Mouse (Mus musculus): ENCODE data around the gene Pkd1l2. TPM values are rescaled to one million over a fixed set of nuclear protein-coding genes. Genes with fewer than 3 reads are reported as not detected.

Pkd1l2 gene
- 0.01 and 0.02 TPM in 2 replicates for polyA plus RNA-seq (2016; fragmentation: Nextera tagmentation; extraction: Ambion mirVana)

- peak within 1 kb of the TSS; percentile 43 for H3K4me2 ChIP-seq
- peak within 1 kb of the TSS; percentile 76 for H3K27ac ChIP-seq
- peak within 1 kb of the TSS; percentile 28 for H3K9ac ChIP-seq
- H3K9me3 ChIP-seq (replicated peaks), result no peaks in the 10 kb centered on the region
- WGBS (ENCODE audit: insufficient replicate concordance), result 44% methylated on average over 8 of the region's 8 CpGs
- H3K4me1 ChIP-seq, result peaks cover 80% of the 10 kb centered on the region
- no peaks in the 10 kb centered on the region for H3K36me3 ChIP-seq
- H3K4me3 ChIP-seq, result no peak within 1 kb of the TSS
- peaks cover 14% of the 10 kb centered on the region; the same call in 1 of the 2 replicates for H3K27me3 ChIP-seq (replicated peaks)
- ATAC-seq, result no peak
Measured at GRCm38 (mm10) chr8:117082399-117082872, at the start of gene Pkd1l2. TSS of gene Pkd1l2 (minus strand) at chr8:117082449.

- Histone ChIP-seq H3K4me1 (no peaks in the 10 kb centered on the region), H3K27me3 (replicated peaks) (peaks cover 4% of the 10 kb centered on the region; the same call in 1 of the 2 replicates), H3K4me2 (no peak overlapping the region), H3K9me3 (replicated peaks) (no peaks in the 10 kb centered on the region), H3K4me3 (no peak overlapping the region), H3K9ac (no peak overlapping the region), H3K27ac (no peak overlapping the region), H3K36me3 (no peaks in the 10 kb centered on the region)
- 50% methylated on average over 8 of the region's 8 CpGs for WGBS (ENCODE audit: insufficient replicate concordance)
- ATAC-seq, result no peak
Measured at GRCm38 (mm10) chr8:117127063-117127462, 44.8 kb upstream of the Pkd1l2 start.

GRCm38 (mm10) chr8:117126411-117126810 lies 44.2 kb upstream of the Pkd1l2 start:
- H3K4me3 ChIP-seq, result no peak overlapping the region
- no peaks in the 10 kb centered on the region for H3K9me3 ChIP-seq (replicated peaks)
- WGBS (ENCODE audit: insufficient replicate concordance), result 59% methylated on average over 3 of the region's 3 CpGs
- no peaks in the 10 kb centered on the region for H3K36me3 ChIP-seq
- H3K4me2 ChIP-seq, result no peak overlapping the region
- no peaks in the 10 kb centered on the region for H3K4me1 ChIP-seq
- no peaks in the 10 kb centered on the region for H3K27me3 ChIP-seq (replicated peaks)
- H3K27ac ChIP-seq, result no peak overlapping the region
- H3K9ac ChIP-seq, result no peak overlapping the region
- ATAC-seq, result no peak

GRCm38 (mm10) chr8:117125854-117126253 lies 43.6 kb upstream of the Pkd1l2 start:
- 91% methylated on average over 3 of the region's 3 CpGs for WGBS (ENCODE audit: insufficient replicate concordance)
- no peaks in the 10 kb centered on the region for H3K27me3 ChIP-seq (replicated peaks)
- H3K4me2 ChIP-seq, result no peak overlapping the region
- no peak overlapping the region for H3K4me3 ChIP-seq
- no peaks in the 10 kb centered on the region for H3K4me1 ChIP-seq
- no peaks in the 10 kb centered on the region for H3K36me3 ChIP-seq
- H3K9me3 ChIP-seq (replicated peaks), result no peaks in the 10 kb centered on the region
- H3K27ac ChIP-seq, result no peak overlapping the region
- no peak overlapping the region for H3K9ac ChIP-seq
- ATAC-seq, result no peak

- no peaks in the 10 kb centered on the region for H3K36me3 ChIP-seq
- H3K9ac ChIP-seq, result no peak overlapping the region
- no peak for ATAC-seq
- no peak overlapping the region for H3K27ac ChIP-seq
- no peak overlapping the region for H3K4me2 ChIP-seq
- H3K4me3 ChIP-seq, result no peak overlapping the region
- no peaks in the 10 kb centered on the region for H3K4me1 ChIP-seq
- H3K9me3 ChIP-seq (replicated peaks), result no peaks in the 10 kb centered on the region
- H3K27me3 ChIP-seq (replicated peaks), result no peaks in the 10 kb centered on the region
- WGBS (ENCODE audit: insufficient replicate concordance), result 64% methylated on average over 13 of the region's 13 CpGs
Measured at GRCm38 (mm10) chr8:117123850-117124633, 41.8 kb upstream of the Pkd1l2 start.

- Histone ChIP-seq H3K9me3 (replicated peaks) (no peaks in the 10 kb centered on the region), H3K27ac (no peak overlapping the region), H3K36me3 (no peaks in the 10 kb centered on the region), H3K27me3 (replicated peaks) (no peaks in the 10 kb centered on the region), H3K9ac (no peak overlapping the region), H3K4me1 (peaks cover 2% of the 10 kb centered on the region), H3K4me3 (no peak overlapping the region), H3K4me2 (no peak overlapping the region)
- no peak for ATAC-seq
- WGBS (ENCODE audit: insufficient replicate concordance), result 56% methylated on average over 8 of the region's 8 CpGs
Measured at GRCm38 (mm10) chr8:117121277-117121676, 39.0 kb upstream of the Pkd1l2 start.

GRCm38 (mm10) chr8:117118409-117118808 lies 36.2 kb upstream of the Pkd1l2 start:
- ATAC-seq, result no peak
- Histone ChIP-seq H3K4me2 (no peak overlapping the region), H3K9me3 (replicated peaks) (no peaks in the 10 kb centered on the region), H3K4me1 (peaks cover 26% of the 10 kb centered on the region), H3K27ac (no peak overlapping the region), H3K9ac (no peak overlapping the region), H3K36me3 (no peaks in the 10 kb centered on the region), H3K4me3 (no peak overlapping the region), H3K27me3 (replicated peaks) (no peaks in the 10 kb centered on the region)
- 86% methylated on average over 9 of the region's 9 CpGs for WGBS (ENCODE audit: insufficient replicate concordance)

- ATAC-seq, result no peak
- H3K36me3 ChIP-seq, result 0 out of 2 replicates have a peak, but pooled peaks cover 3% of the 10 kb centered on the region
- no peak overlapping the region for H3K4me2 ChIP-seq
- 61% methylated on average over 7 of the region's 7 CpGs for WGBS (ENCODE audit: insufficient replicate concordance)
- peaks cover 35% of the 10 kb centered on the region for H3K4me1 ChIP-seq
- H3K27me3 ChIP-seq (replicated peaks), result no peaks in the 10 kb centered on the region
- no peaks in the 10 kb centered on the region for H3K9me3 ChIP-seq (replicated peaks)
- peak overlapping the region; percentile 17; the same call in 1 of the 2 replicates for H3K27ac ChIP-seq
- no peak overlapping the region for H3K4me3 ChIP-seq
- H3K9ac ChIP-seq, result no peak overlapping the region
Measured at GRCm38 (mm10) chr8:117116534-117116933, 34.3 kb upstream of the Pkd1l2 start.

GRCm38 (mm10) chr8:117115676-117116446 lies 33.6 kb upstream of the Pkd1l2 start:
- 0 out of 2 replicates have a peak, but pooled peaks cover 3% of the 10 kb centered on the region for H3K36me3 ChIP-seq
- H3K27ac ChIP-seq, result peak overlapping the region; percentile 47; the same call in 1 of the 2 replicates
- H3K27me3 ChIP-seq (replicated peaks), result no peaks in the 10 kb centered on the region
- no peak overlapping the region for H3K9ac ChIP-seq
- H3K4me1 ChIP-seq, result peaks cover 35% of the 10 kb centered on the region
- peak overlapping the region; percentile 55 for H3K4me2 ChIP-seq
- peak; percentile 77 for ATAC-seq
- 8% methylated on average over 13 of the region's 13 CpGs for WGBS (ENCODE audit: insufficient replicate concordance)
- H3K9me3 ChIP-seq (replicated peaks), result no peaks in the 10 kb centered on the region
- 0 out of 2 replicates have a peak overlapping the region, but pooled peaks have one; percentile 1 for H3K4me3 ChIP-seq

- WGBS (ENCODE audit: insufficient replicate concordance), result 51% methylated on average over 6 of the region's 6 CpGs
- no peak overlapping the region for H3K4me3 ChIP-seq
- no peak for ATAC-seq
- no peak overlapping the region for H3K27ac ChIP-seq
- H3K9me3 ChIP-seq (replicated peaks), result no peaks in the 10 kb centered on the region
- no peak overlapping the region for H3K9ac ChIP-seq
- H3K4me1 ChIP-seq, result peaks cover 35% of the 10 kb centered on the region
- H3K4me2 ChIP-seq, result peak overlapping the region; percentile 55
- H3K27me3 ChIP-seq (replicated peaks), result no peaks in the 10 kb centered on the region
- 0 out of 2 replicates have a peak, but pooled peaks cover 3% of the 10 kb centered on the region for H3K36me3 ChIP-seq
Measured at GRCm38 (mm10) chr8:117115094-117115493, 32.8 kb upstream of the Pkd1l2 start.

- Histone ChIP-seq H3K27me3 (replicated peaks) (no peaks in the 10 kb centered on the region), H3K4me1 (peaks cover 35% of the 10 kb centered on the region), H3K4me3 (no peak overlapping the region), H3K4me2 (no peak overlapping the region), H3K36me3 (peaks cover 12% of the 10 kb centered on the region), H3K9ac (no peak overlapping the region), H3K9me3 (replicated peaks) (peaks cover 4% of the 10 kb centered on the region), H3K27ac (no peak overlapping the region)
- no peak for ATAC-seq
- WGBS (ENCODE audit: insufficient replicate concordance), result 44% methylated on average over 8 of the region's 8 CpGs
Measured at GRCm38 (mm10) chr8:117112261-117112660, 30.0 kb upstream of the Pkd1l2 start.

- ATAC-seq, result no peak
- Histone ChIP-seq H3K4me3 (no peak overlapping the region), H3K4me2 (no peak overlapping the region), H3K27me3 (replicated peaks) (no peaks in the 10 kb centered on the region), H3K9me3 (replicated peaks) (peaks cover 4% of the 10 kb centered on the region), H3K4me1 (peaks cover 35% of the 10 kb centered on the region), H3K9ac (no peak overlapping the region), H3K27ac (no peak overlapping the region), H3K36me3 (peaks cover 12% of the 10 kb centered on the region)
- WGBS (ENCODE audit: insufficient replicate concordance), result 88% methylated on average over 3 of the region's 3 CpGs
Measured at GRCm38 (mm10) chr8:117111641-117112040, 29.4 kb upstream of the Pkd1l2 start.
